Mouse (Mus musculus) lung, postnatal 14 days (tissue): ENCODE measurements around the gene Tnfsf15.

Experiments used
- DNase-seq: peaks from one replicate; pipeline ENCODE4 v3.0.0; 2021

The Tnfsf15 gene

GRCm38 (mm10) chr4:63744693-63745171, at the start of gene Tnfsf15:
Gene Tnfsf15 (minus strand): TSS chr4:63745113.
- peak; percentile 81 for DNase-seq

GRCm38 (mm10) chr4:63792328-63792727, 47.4 kb upstream of the Tnfsf15 start:
- no peak for DNase-seq

DNA sequence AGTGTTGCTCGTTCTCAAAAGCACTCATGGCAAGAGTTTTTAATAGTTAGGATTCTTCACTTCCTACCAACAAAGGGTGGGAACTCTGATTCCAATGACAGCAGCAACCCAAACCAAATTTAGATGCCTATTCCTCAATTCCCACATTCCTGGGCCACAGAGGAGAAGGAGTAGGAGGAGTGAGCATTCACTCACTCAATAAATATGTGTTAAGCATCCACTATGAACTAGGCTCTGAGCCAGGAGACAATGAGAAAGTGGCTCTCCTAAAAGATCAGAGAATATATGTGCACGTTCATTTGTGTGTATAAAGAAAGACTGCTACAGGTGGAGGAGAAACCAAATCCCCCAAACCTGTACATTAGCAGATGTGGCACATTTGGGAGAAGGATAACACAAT, 40.6 kb upstream of the Tnfsf15 start:
- DNase-seq: no peak

DNA sequence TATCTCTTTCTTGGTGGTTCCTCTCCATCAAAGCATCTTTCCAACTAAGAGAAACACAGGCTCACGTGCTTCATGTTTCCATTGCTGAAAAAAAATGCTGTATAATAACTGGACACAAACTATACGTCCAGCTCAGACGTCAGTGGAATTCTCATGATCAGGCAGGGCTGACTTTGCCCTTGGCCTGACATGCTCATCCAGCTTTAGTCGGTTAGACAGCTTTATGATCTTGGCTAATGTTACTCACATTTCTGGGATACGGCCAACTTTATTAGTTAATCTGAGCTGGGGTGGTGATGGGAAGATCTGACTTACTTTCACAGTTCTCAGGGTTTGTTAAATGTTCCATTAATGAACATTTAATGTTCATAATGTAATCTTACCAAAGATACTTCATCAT, 38.9 kb upstream of the Tnfsf15 start:
- DNase-seq: no peak

- DNase-seq: no peak
These were observed 38.2 kb upstream of the Tnfsf15 start for GRCm38 (mm10) chr4:63782970-63783613.

DNA sequence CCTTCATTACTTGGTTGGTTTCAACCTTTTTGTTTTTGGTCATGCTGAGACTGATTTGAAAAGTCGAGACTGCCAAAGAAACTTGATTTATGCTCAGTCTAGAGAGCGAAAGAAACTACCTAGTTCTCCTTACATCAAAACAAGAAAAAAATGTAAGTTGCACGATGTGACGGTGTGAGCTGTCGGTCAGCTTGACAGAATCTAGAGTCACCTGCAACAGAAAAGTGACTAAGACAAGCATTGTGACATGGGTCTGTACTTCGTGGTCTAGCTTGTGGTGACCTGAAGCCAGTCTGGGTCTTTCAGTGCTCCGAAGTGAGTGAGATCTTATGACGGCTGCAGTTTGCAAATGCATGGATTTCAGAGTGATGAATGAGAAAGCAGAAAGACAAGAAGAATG, 32.3 kb upstream of the Tnfsf15 start:
- DNase-seq: no peak

DNA sequence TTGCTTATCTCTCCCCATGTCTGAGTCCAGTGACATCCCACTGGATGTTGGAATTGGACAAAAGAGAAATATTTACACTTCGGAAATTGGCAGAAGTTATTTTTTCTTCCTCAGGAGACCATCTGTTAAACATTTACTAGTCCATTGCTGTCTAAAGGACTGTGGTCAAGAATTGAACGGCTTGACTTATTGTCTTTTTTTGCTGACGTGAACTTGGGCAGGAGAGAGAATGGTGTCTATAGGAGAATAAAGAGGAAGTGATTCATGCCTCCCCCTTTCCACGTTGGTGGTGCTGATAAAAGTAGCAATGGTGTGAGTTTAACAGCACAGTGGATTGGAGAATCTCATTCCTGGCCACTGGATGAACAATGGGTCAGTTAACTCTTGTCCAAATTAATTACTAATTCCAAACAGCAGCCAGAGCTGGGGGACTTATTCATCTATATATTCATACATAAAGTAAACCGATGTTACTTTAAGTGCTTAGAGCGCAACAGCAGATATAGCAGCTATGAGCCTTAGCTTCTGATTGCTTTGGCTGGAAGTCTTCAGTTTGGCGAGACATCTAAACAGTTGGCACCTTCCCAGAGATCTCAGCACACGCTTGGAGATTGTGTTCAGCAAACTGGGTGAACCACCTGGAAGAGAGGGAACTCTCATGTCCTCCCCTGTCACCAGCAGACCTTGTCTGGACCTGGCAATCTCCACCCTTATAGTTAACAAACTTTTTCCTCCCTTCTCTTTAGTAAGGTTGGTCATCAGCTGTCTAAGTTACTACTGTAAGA, 28.6 kb upstream of the Tnfsf15 start:
- no peak for DNase-seq

- no peak for DNase-seq
These were observed 27.6 kb upstream of the Tnfsf15 start for GRCm38 (mm10) chr4:63772514-63772913.

- no peak for DNase-seq
These were observed 26.4 kb upstream of the Tnfsf15 start for GRCm38 (mm10) chr4:63771291-63771690.

DNA sequence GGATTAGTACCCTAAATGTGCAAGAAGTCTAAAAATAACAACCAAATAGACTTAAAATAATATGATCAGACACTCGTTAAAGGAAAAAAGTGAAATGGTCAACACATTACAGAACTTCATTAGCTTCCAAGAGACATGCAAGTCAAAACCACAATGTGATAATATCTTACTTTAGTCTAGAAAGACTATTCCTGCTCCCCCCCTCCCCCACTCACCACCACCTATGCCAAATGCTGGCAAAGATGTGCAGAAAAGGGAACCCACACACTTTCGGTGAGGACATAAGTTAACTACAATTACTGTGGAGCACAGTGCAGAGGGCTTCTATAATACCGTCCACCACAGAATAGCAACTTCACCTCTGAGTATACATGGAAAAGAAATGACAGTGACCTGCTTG, 24.2 kb upstream of the Tnfsf15 start:
- no peak for DNase-seq

- no peak for DNase-seq
These were observed 20.1 kb upstream of the Tnfsf15 start for GRCm38 (mm10) chr4:63765050-63765449.

DNA sequence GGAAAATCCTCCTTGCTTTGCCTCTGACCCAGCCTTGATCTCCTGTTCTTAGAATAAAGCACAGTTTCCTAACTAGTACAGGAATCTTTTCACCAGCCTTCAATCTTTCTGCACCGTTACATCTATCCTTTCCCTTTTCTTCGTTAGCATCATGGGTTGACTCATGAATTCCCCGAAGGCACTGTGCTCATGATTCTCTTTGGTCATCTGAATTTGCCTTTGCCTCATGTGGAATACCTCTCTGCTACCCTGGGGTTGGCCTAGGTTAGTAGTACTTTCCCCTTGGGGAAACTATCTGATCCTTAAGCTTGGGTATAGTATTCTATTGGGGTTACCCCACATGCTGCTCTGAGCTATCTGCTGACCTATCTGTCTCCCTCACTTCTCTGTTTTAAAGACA, 15.0 kb upstream of the Tnfsf15 start:
- DNase-seq: no peak

- DNase-seq: no peak
These were observed 12.7 kb upstream of the Tnfsf15 start for GRCm38 (mm10) chr4:63757527-63758154.

DNA sequence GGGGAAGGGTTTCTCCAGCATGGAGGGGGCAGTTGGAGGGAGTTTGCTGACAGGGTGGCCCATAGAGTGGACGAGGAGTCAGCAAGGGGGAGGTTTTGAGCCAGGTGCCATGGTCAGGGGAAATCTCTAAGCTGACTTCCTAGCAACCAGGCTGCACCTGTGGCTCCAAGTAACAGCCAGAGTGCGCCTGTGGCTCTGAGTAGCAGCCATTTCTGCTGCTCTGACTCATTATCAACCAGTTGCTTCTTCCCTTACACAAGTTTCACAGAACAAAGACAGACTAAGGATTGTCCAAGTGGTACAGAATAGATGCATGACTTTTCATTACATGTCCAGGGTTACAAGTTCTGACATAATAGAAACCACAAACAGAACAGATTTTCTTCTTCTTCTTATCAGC, 11.2 kb upstream of the Tnfsf15 start:
- DNase-seq: no peak

GRCm38 (mm10) chr4:63754467-63755020, 9.6 kb upstream of the Tnfsf15 start:
- no peak for DNase-seq

DNA sequence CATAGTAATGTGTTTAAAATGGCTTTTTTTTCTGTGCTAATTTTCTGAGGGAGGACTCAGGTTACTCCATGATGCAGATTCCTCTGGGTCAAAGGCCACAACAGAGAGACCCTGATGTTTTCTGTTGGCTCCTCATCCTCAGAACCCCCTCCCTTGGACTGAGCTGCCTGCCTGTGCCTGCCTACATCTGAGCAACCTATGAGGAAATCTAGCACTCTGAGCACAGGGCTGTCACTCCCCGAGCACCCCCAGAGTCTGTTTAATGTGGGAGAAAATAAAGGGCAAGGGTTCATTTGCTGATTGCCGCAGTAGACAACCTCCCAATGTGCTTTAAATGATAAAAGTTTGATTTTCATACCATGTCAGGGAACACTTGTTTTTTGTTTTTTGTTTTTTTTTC, 8.9 kb upstream of the Tnfsf15 start:
- DNase-seq: no peak

DNA sequence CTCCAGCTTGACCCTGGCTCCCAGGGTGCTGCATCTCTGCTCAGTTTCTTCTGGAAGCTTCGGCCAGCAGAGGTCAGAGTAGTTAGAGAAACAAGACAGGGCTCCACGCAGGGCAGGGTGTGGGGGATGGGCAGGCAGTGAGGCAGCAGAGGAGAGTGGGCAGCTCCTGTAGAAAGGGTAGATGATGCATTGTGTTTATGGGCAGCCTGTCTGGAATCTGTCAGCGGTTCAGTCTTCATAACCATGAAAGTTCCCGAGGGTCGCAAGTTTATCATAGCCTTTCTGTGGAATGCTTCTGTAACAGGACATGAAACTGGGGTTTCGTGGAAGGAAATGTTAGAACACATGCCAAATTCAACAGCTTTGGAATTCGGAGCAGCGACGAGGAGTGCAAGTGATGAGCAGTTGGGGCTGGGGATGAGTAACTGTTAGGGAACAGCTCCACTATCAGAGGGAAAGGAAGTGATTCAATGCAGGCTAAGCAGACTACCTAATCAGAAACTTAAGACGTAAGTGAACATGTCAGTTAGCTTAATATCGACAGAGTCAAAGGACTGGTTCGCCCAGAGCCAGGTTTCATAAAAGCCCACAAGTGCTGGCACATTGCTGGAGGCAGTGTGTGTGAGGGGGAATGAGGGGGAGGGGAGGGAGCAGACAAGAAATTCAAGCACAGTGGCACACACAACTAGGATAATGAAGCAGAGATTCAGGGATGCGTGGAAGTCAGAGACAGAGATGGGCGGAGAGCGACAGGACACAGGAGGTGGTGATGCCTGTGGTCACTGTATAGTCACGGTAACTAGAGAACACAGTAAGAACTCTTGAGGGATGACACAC, 8.0 kb upstream of the Tnfsf15 start:
- peak; percentile 72 for DNase-seq

DNA sequence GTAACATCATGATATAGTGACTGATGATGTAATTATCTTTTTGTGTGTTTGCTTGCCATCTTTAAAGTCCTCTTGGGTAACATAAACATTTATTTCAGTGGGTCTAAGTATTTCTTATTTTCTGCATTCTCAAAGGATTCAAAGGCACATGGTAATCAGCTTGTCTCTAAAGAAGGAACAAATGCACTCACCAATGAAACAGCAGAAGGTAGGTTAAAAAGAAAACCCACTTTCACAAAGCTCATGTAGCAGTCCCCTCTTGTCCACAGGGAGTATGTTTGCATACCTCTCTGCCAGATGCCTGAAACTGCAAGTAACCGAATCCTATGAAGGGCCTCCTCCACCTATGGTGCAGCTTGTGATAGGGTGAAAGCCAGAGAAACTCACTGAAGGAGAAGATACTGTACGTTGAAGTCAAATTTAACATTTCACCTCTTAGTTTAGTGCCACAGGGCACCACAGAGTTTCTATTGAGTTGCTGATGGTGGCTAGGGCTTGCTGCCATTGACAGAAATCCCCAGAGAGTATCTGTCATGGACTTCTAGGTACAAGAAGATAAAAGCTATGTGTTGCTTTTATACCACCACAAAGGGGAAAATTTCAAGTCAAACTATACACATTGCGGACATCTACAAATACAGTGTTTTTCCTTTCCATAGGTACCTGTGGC, 3.3 kb upstream of the Tnfsf15 start:
- no peak for DNase-seq

DNA sequence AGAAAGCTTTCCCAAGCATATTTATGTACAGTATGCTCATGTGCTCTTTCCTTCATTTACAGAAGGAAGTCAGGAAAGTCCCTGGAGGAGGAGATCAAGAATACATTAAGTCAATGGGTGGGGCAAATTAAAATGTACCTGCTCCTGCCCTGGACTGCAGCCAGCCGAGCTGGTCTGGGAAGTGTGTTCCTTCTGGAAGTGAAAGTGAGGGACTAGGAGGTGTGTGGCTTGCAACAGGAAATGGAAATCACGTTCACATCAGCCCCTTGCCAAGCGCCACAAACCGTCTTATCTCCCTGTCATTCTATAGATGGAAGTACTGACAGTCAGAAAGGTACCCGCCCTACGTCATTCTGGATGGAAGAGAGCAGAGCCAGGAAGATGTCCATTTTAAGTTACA, 358 bp upstream of the Tnfsf15 start:
- peak; percentile 70 for DNase-seq

DNA sequence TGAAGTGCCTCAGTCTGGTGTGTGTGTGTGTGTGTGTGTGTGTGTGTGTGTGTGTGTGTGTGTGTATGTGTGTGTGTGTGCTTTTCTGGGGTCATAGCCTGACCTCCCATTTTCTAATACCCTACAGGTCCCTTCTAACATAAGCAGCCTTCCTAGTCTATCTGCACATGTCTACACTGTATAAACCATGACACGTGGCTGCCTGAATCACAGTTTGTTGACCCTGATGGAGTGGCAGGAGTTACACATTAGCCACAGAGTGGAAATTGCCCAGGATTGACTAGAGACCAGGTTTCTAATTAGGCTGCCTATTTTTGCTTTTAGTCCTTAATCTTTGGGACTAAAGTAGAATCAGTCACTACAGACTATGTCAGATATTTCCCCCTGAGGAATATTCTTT, 1.3 kb downstream of the Tnfsf15 start:
- DNase-seq: no peak

DNA sequence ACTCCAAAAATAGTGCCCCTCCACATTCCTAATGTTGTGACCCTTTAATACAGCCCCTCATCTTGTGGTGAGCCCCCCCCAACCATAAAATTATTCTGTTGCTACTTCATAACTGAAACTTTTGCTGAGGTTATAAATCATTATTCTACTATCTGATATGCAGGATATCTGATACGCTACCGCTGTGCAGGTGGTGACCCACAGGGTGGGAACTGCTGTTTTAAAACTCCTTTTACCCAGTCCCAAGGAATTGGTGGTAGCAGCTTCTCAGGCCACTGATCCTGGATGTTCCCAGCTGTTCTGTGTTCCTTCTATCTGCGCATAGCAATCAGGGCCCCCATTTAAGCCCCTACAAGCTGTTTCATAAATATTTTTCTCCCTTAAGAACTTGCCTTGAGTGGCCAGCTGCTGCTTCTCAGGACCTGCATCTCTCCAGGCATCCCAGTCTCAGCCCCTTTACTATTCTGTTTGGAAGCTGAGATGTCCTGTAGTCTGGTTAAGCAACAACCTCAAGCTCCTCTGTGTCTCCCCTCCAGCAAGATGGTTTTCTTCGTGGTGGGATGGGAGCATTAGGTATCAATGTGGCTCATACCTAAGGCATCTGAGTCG, 2.0 kb downstream of the Tnfsf15 start:
- DNase-seq: no peak

DNA sequence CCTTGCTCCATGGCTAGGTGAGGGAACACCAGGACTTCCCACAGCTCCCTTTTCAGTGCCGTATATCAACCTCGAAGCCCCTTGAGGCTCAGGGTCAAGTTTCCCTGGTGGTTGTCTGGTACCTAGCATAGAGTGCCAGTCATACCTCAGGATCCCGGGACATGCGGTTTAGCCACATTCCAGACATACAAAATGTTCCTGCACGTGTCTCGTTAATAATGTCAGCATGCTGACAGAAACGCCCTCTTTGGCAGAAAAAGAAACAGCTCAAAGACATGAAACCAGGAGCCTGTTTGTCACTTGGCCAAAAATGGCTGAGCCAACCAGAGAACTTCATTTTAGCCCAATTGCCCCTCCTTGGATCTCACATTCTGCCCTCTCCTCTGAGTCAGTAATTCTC, 2.8 kb downstream of the Tnfsf15 start:
- DNase-seq: peak; percentile 30
